Mouse (Mus musculus): ENCODE results near the gene Tiam1.

DNA sequence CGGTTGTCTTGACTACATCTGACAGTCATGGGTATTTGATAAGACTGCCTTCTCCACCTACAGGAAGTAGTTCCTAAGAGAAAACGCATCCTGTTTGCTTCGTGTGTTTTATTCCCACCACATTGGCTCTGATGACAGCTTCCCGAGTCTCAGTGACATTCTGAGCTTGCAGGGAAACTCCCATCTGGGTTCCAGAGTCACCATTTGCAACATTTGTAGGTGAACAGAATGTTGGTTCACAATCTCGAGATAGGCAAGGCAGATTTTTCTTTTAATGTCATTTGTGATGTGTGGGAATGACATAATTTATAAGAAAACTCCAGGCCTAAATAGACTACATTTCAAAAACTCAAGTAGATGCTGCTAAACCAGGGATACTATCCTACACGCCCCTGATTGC is 207.0 kb downstream of the Tiam1 start:
- TF ChIP-seq CTCF (IDR thresholded peaks at IDR 0.05; ENCODE audit: borderline replicate concordance, extremely low read depth, insufficient read depth, insufficient read length) (no peak), POLR2A (IDR thresholded peaks at IDR 0.05; ENCODE audit: borderline replicate concordance, extremely low read depth, insufficient read depth, insufficient read length, poor library complexity, severe bottlenecking) (no peak)

Measured in brain, embryonic 14.5 days (tissue).